22 mouse cellular contexts compared by ENCODE assay signal in genomic region chr6:4590089-4590488, GRCm38 (mm10).
"Had no signal": no experiment of that assay in that cellular context is flagged by ENCODE, and none has a peak within 500 bp of the region (broad histone marks: within the 10 kb centered on the region; RNA-seq: fewer than 3 reads in every experiment).

No protein-coding gene starts in this region.

- H3K9me3 ChIP-seq: kidney, embryonic 15.5 days; limb, embryonic 12.5 days; limb, embryonic 15.5 days; midbrain, embryonic 12.5 days had no signal

- DNase-seq: kidney, adult 8-10 months; kidney, postnatal 14 days; kidney, postnatal 4 days; left cerebral cortex, postnatal 4 days; liver, postnatal 0 days; lung, embryonic 14.5 days; right cerebral cortex, adult 18-20 months; right cerebral cortex, postnatal 14 days; spleen, adult 18-20 months; thymus, adult 2 months; thymus, postnatal 14 days; thymus, postnatal 4 days had no signal

- H3K4me2 ChIP-seq: kidney, embryonic 15.5 days; limb, embryonic 12.5 days; limb, embryonic 15.5 days; liver, embryonic 11.5 days; lung, embryonic 14.5 days; midbrain, embryonic 12.5 days had no signal

- H3K4me3 ChIP-seq: kidney, embryonic 15.5 days; limb, embryonic 12.5 days; limb, embryonic 15.5 days; midbrain, embryonic 12.5 days had no signal

- H3K4me1 ChIP-seq: limb, embryonic 15.5 days; midbrain, embryonic 12.5 days had no signal

- H3K9ac ChIP-seq: kidney, embryonic 15.5 days; limb, embryonic 12.5 days; limb, embryonic 15.5 days; liver, embryonic 14.5 days; liver, postnatal 0 days; lung, embryonic 14.5 days; midbrain, embryonic 12.5 days had no signal

- H3K27me3 ChIP-seq: kidney, embryonic 15.5 days; limb, embryonic 12.5 days; limb, embryonic 15.5 days had no signal

- H3K27ac ChIP-seq: kidney, embryonic 15.5 days; limb, embryonic 12.5 days; limb, embryonic 15.5 days; liver, embryonic 14.5 days; midbrain, embryonic 12.5 days; stomach, postnatal 0 days had no signal

- ATAC-seq: intestine, postnatal 0 days; liver, postnatal 0 days; lung, postnatal 0 days; midbrain, embryonic 16.5 days had no signal

- H3K36me3 ChIP-seq: kidney, embryonic 15.5 days; limb, embryonic 12.5 days; limb, embryonic 15.5 days; midbrain, embryonic 12.5 days had no signal
